Mouse (Mus musculus): ENCODE results near the gene Obox2.
"Not testable (repeated sequence)": the region's sequence is repeated elsewhere in the genome, so short reads cannot be mapped to it uniquely, and the experiment has no call there.

- not testable (repeated sequence) for TF ChIP-seq POLR2A (IDR thresholded peaks at IDR 0.05; ENCODE audit: low read depth, low read length); CTCF (conservative IDR thresholded peaks at IDR 0.05; ENCODE audit: insufficient read depth, insufficient read length, low read depth, low read length)
Observed at GRCm38 (mm10) chr7:15388421-15388998, at the start of gene Obox2, which contains the start of gene Obox1.

Data from kidney, adult 2 months (tissue).